Mouse (Mus musculus): Measurements from ENCODE around the gene Tas2r138.
A peak's percentile ranks its signal among the peaks of the same experiment; 100 is the strongest.
"Not testable (repeated sequence)": the region's sequence is repeated elsewhere in the genome, so short reads cannot be mapped to it uniquely, and the experiment has no call there.

Gene Tas2r138

GRCm38 (mm10) chr6:40613260-40613852 is at the start of gene Tas2r138:
Tas2r138 (minus strand) TSS chr6:40613310.
- no peak for DNase-seq (ENCODE audit: low spot score)

GRCm38 (mm10) chr6:40660930-40661329 is 47.8 kb upstream of the Tas2r138 start:
- no peak for DNase-seq (ENCODE audit: low spot score)

- no peak for DNase-seq (ENCODE audit: low spot score)
Measured at GRCm38 (mm10) chr6:40650953-40651352, 37.8 kb upstream of the Tas2r138 start.

- DNase-seq (ENCODE audit: low spot score), result no peak
Measured at GRCm38 (mm10) chr6:40645701-40646100, 32.6 kb upstream of the Tas2r138 start.

- no peak for DNase-seq (ENCODE audit: low spot score)
Measured at GRCm38 (mm10) chr6:40640710-40641538, 27.8 kb upstream of the Tas2r138 start.

- DNase-seq (ENCODE audit: low spot score), result no peak
Measured at GRCm38 (mm10) chr6:40637755-40638154, 24.6 kb upstream of the Tas2r138 start.

- DNase-seq (ENCODE audit: low spot score), result no peak
Measured at GRCm38 (mm10) chr6:40635559-40635958, 22.4 kb upstream of the Tas2r138 start.

GRCm38 (mm10) chr6:40634640-40635071 is 21.5 kb upstream of the Tas2r138 start:
- DNase-seq (ENCODE audit: low spot score), result no peak

- DNase-seq (ENCODE audit: low spot score), result no peak
Measured at GRCm38 (mm10) chr6:40628406-40629000, 15.4 kb upstream of the Tas2r138 start, which contains the start of gene Mgam. Mgam (plus strand) TSS chr6:40628831.

GRCm38 (mm10) chr6:40626111-40626510 is 13.0 kb upstream of the Tas2r138 start:
- DNase-seq (ENCODE audit: low spot score), result no peak

- DNase-seq (ENCODE audit: low spot score), result peak; percentile 54
Measured at GRCm38 (mm10) chr6:40617965-40618364, 4.9 kb upstream of the Tas2r138 start.

- DNase-seq (ENCODE audit: low spot score), result no peak
Measured at GRCm38 (mm10) chr6:40610244-40610643, 2.9 kb downstream of the Tas2r138 start.

GRCm38 (mm10) chr6:40607431-40607830 is 5.7 kb downstream of the Tas2r138 start:
- no peak for DNase-seq (ENCODE audit: low spot score)

- not testable (repeated sequence) for DNase-seq (ENCODE audit: low spot score)
Measured at GRCm38 (mm10) chr6:40598546-40598945, 14.6 kb downstream of the Tas2r138 start.

- no peak for DNase-seq (ENCODE audit: low spot score)
Measured at GRCm38 (mm10) chr6:40594804-40595550, 18.1 kb downstream of the Tas2r138 start.

GRCm38 (mm10) chr6:40588346-40588745 is 24.8 kb downstream of the Tas2r138 start:
- no peak for DNase-seq (ENCODE audit: low spot score)

GRCm38 (mm10) chr6:40585645-40586044 is 27.5 kb downstream of the Tas2r138 start, which contains the start of gene Clec5a:
Clec5a (minus strand) TSS chr6:40585821.
- no peak for DNase-seq (ENCODE audit: low spot score)

GRCm38 (mm10) chr6:40584336-40584735 is 28.8 kb downstream of the Tas2r138 start:
- no peak for DNase-seq (ENCODE audit: low spot score)

- no peak for DNase-seq (ENCODE audit: low spot score)
Measured at GRCm38 (mm10) chr6:40576305-40576704, 36.8 kb downstream of the Tas2r138 start.

GRCm38 (mm10) chr6:40573618-40574017 is 39.5 kb downstream of the Tas2r138 start:
- DNase-seq (ENCODE audit: low spot score), result no peak

GRCm38 (mm10) chr6:40569187-40569586 is 43.9 kb downstream of the Tas2r138 start, which contains the start of gene Olfr460:
Olfr460 (plus strand) TSS chr6:40569487.
- no peak for DNase-seq (ENCODE audit: low spot score)

Data from ovary, postnatal 14 days (tissue).